ENCODE assay signal across 7 mouse cellular contexts in genomic region chr4:32387479-32388240, GRCm38 (mm10).
DNase-seq lines count a peak whose midpoint lies in the region; ATAC-seq and TF ChIP-seq lines count a peak whose summit lies in the region.

No protein-coding gene starts in this region.

- H3K36me3 ChIP-seq in heart, adult 2 months (ENCODE audit: control insufficient read depth, insufficient read depth, low read length): peaks cover 5% of the 10 kb centered on the region
- H3K36me3 ChIP-seq in kidney, postnatal 0 days (ENCODE audit: insufficient read depth, low read length): no peaks in the 10 kb centered on the region

- no peaks in the 10 kb centered on the region for H3K9me3 ChIP-seq in kidney, postnatal 0 days (replicated peaks; ENCODE audit: low read length)

- ATAC-seq in kidney, postnatal 0 days (replicated peaks; ENCODE audit: low FRiP score, low read depth): peak; percentile 53; the same call in 1 of the 2 replicates

- H3K27me3 ChIP-seq in heart, adult 2 months (ENCODE audit: control insufficient read depth, insufficient read depth, low read length): no peaks in the 10 kb centered on the region
- no peaks in the 10 kb centered on the region for H3K27me3 ChIP-seq in kidney, postnatal 0 days (ENCODE audit: insufficient read depth, low read length)

- peaks cover 21% of the 10 kb centered on the region for H3K4me1 ChIP-seq in heart, adult 2 months (ENCODE audit: control insufficient read depth, insufficient read depth, low read length)
- peaks cover 22% of the 10 kb centered on the region; the same call in 1 of the 2 replicates for H3K4me1 ChIP-seq in kidney, postnatal 0 days (replicated peaks; ENCODE audit: insufficient read depth, low read length)

- WGBS in heart, adult 2 months: 19% methylated on average over 11 of the region's 11 CpGs
- WGBS in kidney, postnatal 0 days: 34% methylated on average over 11 of the region's 11 CpGs

- DNase-seq in spleen, adult 18-20 months: peak; percentile 70
- no peak for DNase-seq in spleen, adult 12 weeks (ENCODE audit: low spot score)
- DNase-seq in adrenal gland, postnatal 25 days: peak; percentile 52
- peak; percentile 74 to 84 for DNase-seq in heart, adult 2 months
- DNase-seq in kidney, postnatal 0 days (ENCODE audit: low spot score): peak; percentile 75
- DNase-seq in lung, postnatal 25 days (ENCODE audit: low spot score): peak; percentile 89
- DNase-seq in thymus, adult 18-20 months: peak; percentile 39 to 64

- H3K27ac ChIP-seq in heart, adult 2 months: peak overlapping the region; percentile 66
- peak overlapping the region; percentile 52 for H3K27ac ChIP-seq in kidney, postnatal 0 days

- H3K4me2 ChIP-seq in kidney, postnatal 0 days (ENCODE audit: low read length): peak overlapping the region; percentile 10; the same call in 1 of the 2 replicates

- TF ChIP-seq CTCF in heart, adult 2 months (IDR thresholded peaks at IDR 0.05): no peak
- no peak for TF ChIP-seq CTCF in kidney, postnatal 0 days (IDR thresholded peaks at IDR 0.05; ENCODE audit: low read depth)

- TF ChIP-seq POLR2A in heart, adult 2 months (IDR thresholded peaks at IDR 0.05; ENCODE audit: insufficient read depth, low read depth, low read length): no peak

- peak; percentile 95 for TF ChIP-seq EP300 in heart, adult 2 months (IDR thresholded peaks at IDR 0.05; ENCODE audit: insufficient read depth, low read depth, low read length)

- intact Hi-C loops in heart, adult 2 months (cut with DNase I): loop anchor here (1.0 to 10.0 kb wide), 6 partner anchors 29 to 147 kb away; no protein-coding TSS in a partner anchor

- H3K4me3 ChIP-seq in heart, adult 2 months: no peak overlapping the region
- no peak overlapping the region for H3K4me3 ChIP-seq in kidney, postnatal 0 days (replicated peaks; ENCODE audit: low read depth, low read length)

- no peaks in the 10 kb centered on the region for H3K79me2 ChIP-seq in heart, adult 2 months (replicated peaks; ENCODE audit: control insufficient read depth, insufficient read depth, low read length)

- H3K9ac ChIP-seq in heart, adult 2 months (ENCODE audit: low read depth, low read length): no peak overlapping the region
- no peak overlapping the region for H3K9ac ChIP-seq in kidney, postnatal 0 days (ENCODE audit: low read depth, low read length)
